Mouse (Mus musculus) urinary bladder, adult 18-20 months (tissue): ENCODE measurements at regions not wholly inside any gene's neighbourhood (a gene's known extent, or its start where the extent isn't known, plus 50 kb on each side); places are given as distances from the start of the nearest gene placed in this dataset.
"Not testable (repeated sequence)": the region's sequence is repeated elsewhere in the genome, so short reads cannot be mapped to it uniquely, and the experiment has no call there.

Experiments used
- DNase-seq, 2 experiments: peaks; one replicate each; pipeline ENCODE4 v3.0.0; 2022; ENCODE audit warnings: low spot score in 2 of 2, mixed read lengths in 2 of 2

GRCm38 (mm10) chr3:82290373-82290772, 67.5 kb upstream of the Map9 start:
- no peak for DNase-seq

- DNase-seq, result no peak
Measured at GRCm38 (mm10) chr3:82288996-82289395, 68.8 kb upstream of the Map9 start.

- DNase-seq, result no peak
Measured at GRCm38 (mm10) chr3:82276977-82277714, 80.7 kb upstream of the Map9 start.

- no peak for DNase-seq
Measured at GRCm38 (mm10) chr3:82275822-82276203, 82.0 kb upstream of the Map9 start.

- DNase-seq, result peak in 1 of 2 experiments; percentile 8
Measured at GRCm38 (mm10) chr3:82274945-82275821, 82.7 kb upstream of the Map9 start.

GRCm38 (mm10) chr3:82274196-82274937, 83.5 kb upstream of the Map9 start:
- DNase-seq, result no peak

GRCm38 (mm10) chr3:82273511-82273910, 84.3 kb upstream of the Map9 start:
- DNase-seq, result not testable (repeated sequence)

GRCm38 (mm10) chr3:82271965-82272364, 85.9 kb upstream of the Map9 start:
- no peak for DNase-seq

GRCm38 (mm10) chr3:82265941-82266340, 91.9 kb upstream of the Map9 start:
- no peak for DNase-seq

GRCm38 (mm10) chr3:82261976-82262375, 95.9 kb upstream of the Map9 start:
- no peak for DNase-seq

GRCm38 (mm10) chr3:82259986-82260652, 97.7 kb upstream of the Map9 start:
- DNase-seq, result no peak

GRCm38 (mm10) chr3:82250796-82251261, 105.2 kb upstream of the Gucy1a1 start:
- DNase-seq, result no peak

GRCm38 (mm10) chr3:82249968-82250795, 104.6 kb upstream of the Gucy1a1 start:
- no peak for DNase-seq

GRCm38 (mm10) chr3:82236377-82237057, 90.9 kb upstream of the Gucy1a1 start:
- no peak for DNase-seq

GRCm38 (mm10) chr3:82234306-82234705, 88.7 kb upstream of the Gucy1a1 start:
- no peak for DNase-seq

- no peak for DNase-seq
Measured at GRCm38 (mm10) chr3:82223379-82223778, 77.8 kb upstream of the Gucy1a1 start.

GRCm38 (mm10) chr3:82221924-82222323, 76.3 kb upstream of the Gucy1a1 start:
- no peak for DNase-seq

- not testable (repeated sequence) for DNase-seq
Measured at GRCm38 (mm10) chr3:82219192-82219885, 73.8 kb upstream of the Gucy1a1 start.
